Mouse (Mus musculus) cerebellum, adult (tissue): ENCODE measurements at regions not wholly inside any gene's neighbourhood (a gene's known extent, or its start where the extent isn't known, plus 50 kb on each side); places are given as distances from the start of the nearest gene placed in this dataset.

ENCODE experiments used
- ATAC-seq: cut with Nextera tagmentation; 2 replicates; pipeline ENCODE4 v1.9.2; 2017; ENCODE audit warnings: mild to moderate bottlenecking, moderate library complexity, mixed read lengths; ENCODE audit not compliant: insufficient number of reproducible peaks, low FRiP score, low TSS enrichment

GRCm38 (mm10) chr8:41878029-41878748 lies 461.3 kb upstream of the Frg1 start:
- ATAC-seq, result no peak

GRCm38 (mm10) chr8:41869681-41870356 lies 452.9 kb upstream of the Frg1 start:
- no peak for ATAC-seq

GRCm38 (mm10) chr8:41860918-41861317 lies 444.0 kb upstream of the Frg1 start:
- no peak for ATAC-seq

- no peak for ATAC-seq
These were observed 414.8 kb upstream of the Frg1 start for GRCm38 (mm10) chr8:41831713-41832112.

GRCm38 (mm10) chr8:41830407-41830806 lies 413.5 kb upstream of the Frg1 start:
- no peak for ATAC-seq

GRCm38 (mm10) chr8:41824928-41825327 lies 408.1 kb upstream of the Frg1 start:
- no peak; the same call in 1 of the 2 replicates for ATAC-seq

- ATAC-seq, result no peak
These were observed 406.2 kb upstream of the Frg1 start for GRCm38 (mm10) chr8:41823041-41823440.

- no peak for ATAC-seq
These were observed 404.8 kb upstream of the Frg1 start for GRCm38 (mm10) chr8:41821676-41822075.

- no peak for ATAC-seq
These were observed 403.9 kb upstream of the Frg1 start for GRCm38 (mm10) chr8:41820605-41821395.

GRCm38 (mm10) chr8:41818577-41818976 lies 401.7 kb upstream of the Frg1 start:
- ATAC-seq, result no peak

GRCm38 (mm10) chr8:41818079-41818478 lies 401.2 kb upstream of the Frg1 start:
- no peak for ATAC-seq

GRCm38 (mm10) chr8:41815272-41815671 lies 398.4 kb upstream of the Frg1 start:
- ATAC-seq, result no peak

- ATAC-seq, result no peak
These were observed 378.8 kb upstream of the Frg1 start for GRCm38 (mm10) chr8:41795625-41796024.

GRCm38 (mm10) chr8:41786952-41787861 lies 370.3 kb upstream of the Frg1 start:
- ATAC-seq, result no peak

- ATAC-seq, result no peak
These were observed 369.1 kb upstream of the Frg1 start for GRCm38 (mm10) chr8:41785977-41786376.

GRCm38 (mm10) chr8:41782837-41783236 lies 366.0 kb upstream of the Frg1 start:
- no peak for ATAC-seq

GRCm38 (mm10) chr8:41779459-41779858 lies 362.6 kb upstream of the Frg1 start:
- ATAC-seq, result no peak

GRCm38 (mm10) chr8:41771729-41772128 lies 354.9 kb upstream of the Frg1 start:
- no peak for ATAC-seq

GRCm38 (mm10) chr8:41753481-41753880 lies 336.6 kb upstream of the Frg1 start:
- ATAC-seq, result no peak

- no peak for ATAC-seq
These were observed 335.8 kb upstream of the Frg1 start for GRCm38 (mm10) chr8:41752641-41753040.
